Mouse (Mus musculus): ENCODE measurements around the gene Snx33.
"Not testable (repeated sequence)": the region's sequence is repeated elsewhere in the genome, so short reads cannot be mapped to it uniquely, and the experiment has no call there.

Gene Snx33

DNA sequence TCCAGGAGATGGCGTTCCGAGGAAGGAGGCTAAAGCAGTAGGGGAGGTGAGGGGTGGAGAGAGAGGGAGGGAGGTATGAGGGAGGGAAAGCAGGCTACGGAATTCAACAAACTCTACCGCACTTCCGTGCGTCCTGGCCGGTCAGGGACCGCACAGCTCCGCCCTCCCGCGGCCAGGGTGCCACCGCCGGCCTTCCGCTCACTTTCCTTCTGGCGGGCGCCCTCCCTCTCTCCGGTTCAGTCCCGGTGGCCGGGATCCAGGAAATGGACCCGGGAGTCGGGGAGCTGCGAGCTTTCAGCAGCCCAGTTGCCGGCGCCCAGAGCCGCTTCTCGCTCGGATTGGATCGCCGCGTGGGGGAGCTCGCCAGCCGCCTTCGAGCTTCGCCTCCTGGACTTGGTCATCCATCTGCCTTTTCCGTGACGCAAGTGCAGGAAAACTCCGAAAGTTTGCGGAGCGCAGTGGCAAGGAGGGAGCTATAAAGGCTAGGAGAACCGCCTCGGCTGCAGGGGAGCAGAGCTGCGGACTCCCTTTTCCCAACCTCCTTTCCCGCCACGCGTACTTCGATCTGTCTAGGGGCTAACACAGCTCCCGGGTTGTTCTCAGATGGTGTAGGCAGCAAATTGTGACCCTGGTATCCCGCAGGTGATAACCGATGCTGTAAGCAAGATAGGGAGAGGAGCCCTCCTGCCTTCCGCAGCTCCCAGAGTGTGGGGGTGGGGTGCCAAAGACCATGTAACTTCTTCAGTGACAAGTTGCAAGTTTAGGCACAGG lies at the start of gene Snx33:
Snx33 (minus strand) TSS at position 331 of the 771 bp plus-strand sequence.
- DNase-seq (ENCODE audit: inconsistent ontology term): peak; percentile 97

DNA sequence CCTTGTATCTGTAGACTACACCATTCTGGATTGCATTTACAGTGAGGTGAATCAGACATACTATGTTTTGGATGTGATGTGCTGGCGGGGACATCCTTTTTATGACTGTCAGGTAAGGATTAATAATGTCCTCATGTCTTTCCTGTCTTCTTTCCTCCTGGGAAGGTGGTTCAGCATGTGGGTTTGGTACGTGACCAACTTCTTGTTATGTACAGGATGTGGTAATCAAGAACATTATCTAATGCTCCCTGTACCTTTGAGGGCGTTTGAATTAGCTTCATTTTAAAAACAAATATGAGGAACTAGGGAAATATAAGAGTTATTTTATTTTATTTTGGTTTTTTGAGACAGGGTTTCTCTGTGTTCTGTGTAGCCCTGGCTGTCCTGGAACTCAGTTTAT lies 47.0 kb upstream of the Snx33 start:
- DNase-seq (ENCODE audit: inconsistent ontology term): no peak

DNA sequence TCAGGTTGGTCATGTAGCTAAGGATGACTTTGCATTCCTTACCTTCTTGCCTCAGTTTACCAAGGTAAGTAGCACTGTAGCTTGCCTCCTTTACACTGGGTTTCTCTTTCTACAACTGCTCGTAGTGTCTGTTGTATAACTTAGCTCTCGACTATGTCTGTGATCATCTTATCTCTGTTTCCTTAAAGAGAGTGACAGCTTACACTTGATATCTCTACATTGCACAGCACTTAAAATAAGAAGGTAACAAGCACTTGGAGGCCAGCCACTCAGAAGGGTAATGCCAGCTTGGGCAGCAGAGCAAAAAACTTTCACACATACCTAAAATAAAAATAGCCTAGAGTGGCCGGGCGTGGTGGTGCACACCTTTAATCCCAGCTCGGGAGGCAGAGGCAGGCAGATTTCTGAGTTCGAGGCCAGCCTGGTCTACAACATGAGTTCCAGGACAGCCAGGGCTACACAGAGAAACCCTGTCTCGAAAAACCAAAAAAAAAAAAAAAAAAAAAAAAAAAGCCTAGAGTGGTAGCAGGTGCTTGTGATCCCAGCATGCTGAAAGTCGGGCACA lies 45.9 kb upstream of the Snx33 start:
- DNase-seq (ENCODE audit: inconsistent ontology term): no peak

DNA sequence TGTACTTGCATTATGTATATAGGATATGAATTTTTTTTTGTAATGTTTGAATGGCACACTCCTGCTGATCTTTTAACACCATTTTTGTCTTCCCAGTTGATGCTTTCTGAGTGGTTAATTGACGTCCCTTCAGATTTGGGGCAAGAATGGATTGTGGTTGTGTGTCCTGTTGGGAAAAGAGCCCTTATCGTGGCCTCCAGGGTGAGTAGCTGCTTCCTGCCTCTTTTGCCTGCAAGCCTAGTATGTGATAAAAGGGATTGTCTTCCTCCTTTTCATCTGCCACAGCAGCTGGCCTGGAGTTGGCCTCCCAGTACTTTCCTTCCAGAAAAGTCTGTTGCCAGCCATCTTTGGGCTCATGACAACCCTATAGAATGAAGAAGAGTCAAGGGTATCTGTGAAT lies 42.0 kb upstream of the Snx33 start:
- DNase-seq (ENCODE audit: inconsistent ontology term): no peak

DNA sequence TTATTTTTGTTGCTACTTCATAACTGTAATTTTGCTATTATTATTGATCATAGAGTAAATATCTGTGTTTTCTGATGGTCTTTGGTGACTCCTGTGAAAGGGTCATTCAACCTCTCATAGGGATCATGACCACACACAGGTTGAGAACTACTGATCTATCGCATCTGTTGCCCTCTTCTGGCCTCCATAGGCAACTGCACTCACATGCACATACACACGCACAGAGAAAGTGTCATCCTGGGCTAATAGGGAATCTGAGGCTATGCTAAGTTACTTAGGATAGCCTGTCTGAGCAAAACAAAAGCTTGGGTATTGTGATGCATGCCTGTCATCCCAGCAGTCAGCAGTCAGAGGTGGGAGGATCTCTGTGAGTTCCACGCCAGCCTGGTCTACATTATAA lies 33.4 kb upstream of the Snx33 start:
- DNase-seq (ENCODE audit: inconsistent ontology term): no peak

DNA sequence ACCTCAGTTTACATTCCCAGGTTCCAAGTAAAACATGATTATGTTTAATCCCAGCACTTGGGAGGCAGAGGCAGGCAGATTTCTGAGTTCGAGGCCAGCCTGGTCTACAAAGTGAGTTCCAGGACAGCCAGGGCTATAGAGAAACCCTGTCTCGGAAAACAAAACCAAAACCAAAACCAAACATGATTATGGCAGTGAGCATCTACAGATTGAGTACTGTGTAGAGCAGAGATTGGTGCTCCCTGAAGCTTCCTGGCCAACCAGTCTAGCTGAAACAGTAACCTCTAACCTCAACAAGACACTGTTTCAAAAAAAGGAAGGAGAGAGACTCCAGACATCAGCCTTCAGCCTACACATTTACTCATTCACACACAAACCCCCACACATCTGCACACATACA lies 30.5 kb upstream of the Snx33 start:
- DNase-seq (ENCODE audit: inconsistent ontology term): no peak

DNA sequence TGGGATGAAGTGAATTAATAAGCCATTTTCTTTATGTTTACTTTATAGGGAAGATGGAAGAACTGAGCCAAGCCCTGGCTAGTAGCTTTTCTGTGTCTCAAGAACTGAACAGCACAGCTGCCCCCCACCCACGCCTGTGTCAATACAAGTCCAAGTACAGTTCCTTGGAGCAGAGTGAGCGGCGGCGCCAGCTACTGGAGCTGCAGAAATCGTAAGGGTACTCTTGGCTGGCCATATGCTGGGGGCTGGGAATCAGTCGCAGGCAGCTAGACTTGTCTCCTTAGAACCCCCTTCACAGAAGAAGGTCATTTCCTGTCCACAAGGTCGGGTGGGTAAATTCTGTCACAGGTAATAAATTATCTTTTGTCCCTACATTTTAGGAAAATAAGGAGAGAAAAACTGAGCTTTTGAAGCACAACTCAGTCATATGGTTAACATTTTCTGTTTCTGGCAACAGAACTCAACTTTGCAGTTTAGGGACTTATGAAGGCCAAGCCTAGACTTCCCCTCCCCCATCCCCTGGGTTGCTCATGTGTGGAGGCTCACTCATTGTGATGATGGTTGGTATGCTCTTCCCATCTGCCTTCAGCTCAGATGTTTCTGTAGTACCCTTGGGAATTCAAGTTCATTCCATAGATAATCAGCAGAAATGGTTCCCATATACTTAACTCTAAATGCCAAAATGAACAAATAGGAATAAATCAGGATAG lies 28.9 kb upstream of the Snx33 start:
- DNase-seq (ENCODE audit: inconsistent ontology term): no peak

DNA sequence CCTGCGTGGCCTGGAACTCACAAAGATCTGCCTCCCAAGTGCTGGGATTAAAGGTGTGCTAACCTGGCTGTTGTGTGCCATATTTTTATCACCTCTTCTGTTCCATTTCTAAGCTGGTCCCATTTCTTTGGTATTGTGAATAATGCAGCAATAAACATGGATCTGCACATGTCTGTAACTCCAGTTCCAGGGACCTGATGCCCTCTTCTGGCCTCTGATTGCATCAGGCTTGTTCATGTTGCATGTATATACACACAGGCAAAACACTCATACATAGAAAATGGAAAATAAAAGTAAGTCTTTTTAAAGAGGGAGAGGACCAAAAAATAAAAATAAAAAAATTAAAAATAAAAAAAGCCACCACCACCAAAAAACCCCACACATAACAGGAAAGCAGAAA lies 25.4 kb upstream of the Snx33 start:
- no peak for DNase-seq (ENCODE audit: inconsistent ontology term)

DNA sequence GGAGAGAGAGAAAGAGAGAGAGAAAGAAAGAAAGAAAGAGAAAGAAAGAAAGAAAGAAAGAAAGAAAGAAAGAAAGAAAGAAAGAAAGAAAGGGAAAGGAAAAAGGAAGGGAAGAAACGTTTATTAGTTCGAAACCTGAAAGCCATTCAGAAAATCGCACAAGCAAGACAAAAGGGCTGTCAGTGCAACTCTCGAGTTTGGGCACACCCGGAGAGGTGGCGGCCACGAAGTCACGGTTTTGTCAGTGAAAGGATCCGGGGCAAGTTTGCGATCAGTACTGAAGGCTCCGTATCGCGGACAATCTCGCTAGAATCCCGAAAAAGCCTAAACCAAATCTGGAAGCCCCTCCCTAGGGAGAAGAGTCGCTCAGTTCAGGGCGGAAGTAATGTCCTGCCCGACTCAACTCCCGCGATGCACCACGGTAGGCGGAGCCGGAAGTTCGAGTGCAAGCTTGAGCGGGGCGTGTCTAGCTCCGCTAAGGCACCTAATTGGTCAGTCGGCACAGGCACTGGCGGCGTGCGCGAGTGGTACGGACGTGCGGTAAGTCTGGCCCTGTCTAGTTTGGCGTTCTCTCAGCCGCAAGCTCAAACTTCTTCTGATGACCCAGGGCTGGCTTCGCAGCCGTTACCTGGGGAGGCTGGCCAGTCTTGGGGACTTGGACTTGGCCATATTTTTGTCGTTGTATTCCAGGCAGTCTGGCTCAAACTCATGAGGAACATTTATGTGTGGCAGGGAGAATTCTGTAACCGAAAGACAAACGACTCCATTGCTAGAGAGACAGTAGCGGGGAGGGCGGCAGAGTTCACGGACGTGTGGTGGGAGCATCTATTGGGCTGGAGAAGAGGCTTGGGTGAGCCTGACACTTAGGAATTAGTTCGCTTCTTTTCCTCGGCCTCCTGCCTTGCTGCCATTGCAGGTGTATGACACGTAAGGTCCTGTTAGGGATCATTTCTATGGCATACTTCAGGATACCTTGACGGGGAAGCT lies 22.5 kb upstream of the Snx33 start, which contains the start of gene Snupn:
Snupn (plus strand) TSS at position 465 of the 987 bp plus-strand sequence.
- DNase-seq (ENCODE audit: inconsistent ontology term): peak; percentile 95

DNA sequence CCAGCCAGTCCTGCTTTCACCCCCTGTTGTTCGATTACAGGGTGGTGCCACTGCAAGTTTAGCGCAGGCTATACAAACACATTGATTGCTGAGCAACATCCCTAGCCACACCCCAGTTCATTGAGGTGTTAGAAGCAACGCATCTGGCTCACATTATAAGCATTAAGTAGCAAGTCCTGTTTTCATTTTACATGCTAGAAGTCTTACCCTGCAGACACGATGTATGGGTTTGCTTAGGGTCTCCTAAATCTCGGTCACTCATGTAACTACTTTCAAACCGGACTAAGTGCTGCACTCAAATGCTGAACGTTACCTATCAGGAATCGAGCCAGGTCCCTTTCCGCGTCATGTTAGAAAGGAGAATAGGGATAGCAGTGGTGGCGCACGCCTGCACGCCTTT lies 21.6 kb upstream of the Snx33 start:
- DNase-seq (ENCODE audit: inconsistent ontology term): no peak

DNA sequence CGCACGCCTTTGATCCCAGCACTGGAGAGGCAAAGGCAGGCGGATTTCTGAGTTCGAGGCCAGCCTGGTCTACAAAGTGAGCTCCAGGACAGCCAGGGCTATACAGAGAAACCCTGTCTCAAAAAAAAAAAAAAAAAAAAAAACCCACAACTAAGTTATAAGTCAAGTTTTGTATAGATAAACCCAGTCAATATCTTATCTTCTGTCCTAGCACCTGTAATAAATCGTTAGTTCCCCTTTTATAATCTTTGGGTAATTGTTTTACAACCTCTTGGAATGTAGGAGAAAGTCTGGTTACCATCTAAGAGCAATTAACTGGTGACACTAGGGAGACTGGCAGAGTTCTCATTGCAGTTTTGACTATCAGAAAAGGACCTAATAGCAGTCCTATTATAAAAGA lies 20.5 kb upstream of the Snx33 start:
- DNase-seq (ENCODE audit: inconsistent ontology term): not testable (repeated sequence)

DNA sequence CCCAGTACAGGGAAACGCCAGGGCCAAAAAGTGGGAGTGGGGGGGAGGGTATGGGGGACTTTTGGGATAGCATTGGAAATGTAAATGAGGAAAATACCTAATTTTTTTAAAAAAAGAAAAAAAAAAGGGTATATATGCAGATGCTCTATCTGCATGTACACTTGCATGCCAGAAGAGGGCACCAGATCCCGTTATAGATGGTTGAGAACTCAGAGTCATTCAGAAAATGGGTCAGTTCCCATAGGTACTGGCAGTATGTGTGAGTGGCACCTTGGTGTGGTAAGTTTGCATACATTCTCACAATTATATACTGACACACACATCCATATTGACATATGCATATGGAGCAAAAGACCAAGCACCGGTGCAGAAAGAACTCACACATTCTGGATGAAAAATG lies 19.3 kb upstream of the Snx33 start:
- DNase-seq (ENCODE audit: inconsistent ontology term): not testable (repeated sequence)

DNA sequence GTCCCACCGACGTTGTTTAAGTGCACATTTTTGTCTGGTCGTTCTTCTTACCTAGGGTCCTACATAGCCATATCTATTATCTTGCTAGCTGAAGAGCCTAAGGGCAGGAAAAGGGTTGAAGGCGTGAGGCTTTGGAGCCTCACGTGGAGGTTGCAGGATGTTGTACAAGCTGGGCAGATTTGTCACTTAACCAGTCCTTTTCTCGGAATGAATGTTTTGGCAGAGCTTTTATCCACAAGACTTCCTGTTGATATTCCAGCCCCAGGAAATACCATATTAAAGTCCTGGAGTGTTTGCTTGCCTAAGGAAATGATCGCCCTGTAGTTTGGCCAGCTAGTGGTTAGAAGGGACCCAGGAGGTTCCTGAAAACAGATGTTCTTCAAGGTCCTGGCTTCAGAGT lies 10.2 kb upstream of the Snx33 start:
- DNase-seq (ENCODE audit: inconsistent ontology term): peak; percentile 38

DNA sequence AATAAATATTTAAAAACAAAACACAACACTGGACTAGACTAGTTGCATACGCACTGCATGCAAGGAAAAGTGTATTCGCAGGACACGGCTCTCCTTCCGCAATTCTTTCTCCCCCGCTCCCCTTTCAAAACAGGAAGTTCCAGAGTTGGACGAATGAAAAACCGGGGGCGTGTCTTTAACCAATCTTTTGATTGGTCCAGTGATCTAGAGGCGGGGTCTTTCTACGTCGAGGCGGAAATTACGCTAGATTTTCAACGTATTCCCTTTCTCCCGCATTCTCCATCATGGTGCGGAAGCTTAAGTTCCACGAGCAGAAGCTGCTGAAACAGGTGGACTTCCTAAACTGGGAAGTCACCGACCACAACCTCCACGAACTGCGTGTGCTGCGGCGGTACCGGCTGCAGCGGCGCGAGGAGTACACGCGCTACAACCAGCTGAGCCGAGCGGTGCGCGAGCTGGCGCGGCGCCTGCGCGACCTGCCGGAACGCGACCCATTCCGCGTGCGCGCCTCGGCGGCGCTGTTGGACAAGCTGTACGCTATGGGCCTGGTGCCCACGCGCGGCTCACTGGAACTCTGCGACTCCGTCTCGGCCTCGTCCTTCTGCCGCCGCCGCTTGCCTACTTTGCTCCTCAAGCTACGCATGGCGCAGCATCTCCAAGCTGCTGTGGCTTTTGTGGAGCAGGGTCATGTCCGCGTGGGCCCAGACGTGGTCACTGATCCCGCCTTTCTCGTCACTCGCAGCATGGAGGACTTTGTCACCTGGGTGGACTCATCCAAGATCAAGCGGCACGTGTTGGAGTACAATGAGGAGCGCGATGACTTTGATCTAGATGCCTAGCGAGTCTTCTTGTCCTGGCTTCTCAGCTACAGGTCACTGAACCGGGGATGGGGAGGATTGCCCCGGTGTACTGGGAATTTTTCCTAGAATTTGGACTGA lies 9.3 kb upstream of the Snx33 start, which contains the start of gene Imp3:
Imp3 (plus strand) TSS at position 253 of the 938 bp plus-strand sequence.
- DNase-seq (ENCODE audit: inconsistent ontology term): peak; percentile 93

DNA sequence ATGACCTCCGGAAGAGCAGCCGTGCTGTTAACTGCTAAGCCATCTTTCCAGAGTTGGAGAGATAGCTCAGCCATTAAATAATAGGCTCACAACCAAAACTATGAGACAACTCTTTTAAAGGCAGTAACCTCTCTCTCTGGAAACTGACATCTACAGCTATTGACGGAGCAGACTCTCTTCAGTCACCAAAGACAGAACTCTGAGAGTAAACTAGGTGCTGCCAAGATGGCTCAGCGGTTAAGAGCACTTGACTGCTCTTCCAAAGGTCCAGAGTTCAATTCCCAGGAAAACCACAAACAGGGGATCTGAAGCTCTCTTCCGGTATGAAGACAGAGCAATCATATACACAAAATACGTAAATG lies 8.7 kb upstream of the Snx33 start:
- DNase-seq (ENCODE audit: inconsistent ontology term): no peak

DNA sequence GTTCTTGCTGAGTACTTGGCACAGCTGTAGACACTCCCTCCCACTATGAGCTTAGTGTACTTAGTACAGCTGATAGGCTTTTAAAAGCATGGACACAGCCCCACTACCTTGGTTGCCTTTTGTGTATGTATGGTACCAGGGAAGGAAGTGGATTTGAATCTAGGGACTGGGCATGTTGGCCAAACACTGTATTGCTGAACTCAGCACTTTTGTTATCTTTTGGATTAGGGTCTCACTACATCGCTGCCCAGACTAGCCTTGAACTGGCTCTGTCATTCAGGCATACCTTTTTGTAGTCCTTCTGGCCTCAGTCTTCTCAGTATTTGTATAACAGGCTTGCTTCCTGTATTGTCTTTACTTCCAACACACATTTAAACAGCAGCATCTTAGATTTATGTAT lies 2.4 kb upstream of the Snx33 start:
- DNase-seq (ENCODE audit: inconsistent ontology term): no peak

DNA sequence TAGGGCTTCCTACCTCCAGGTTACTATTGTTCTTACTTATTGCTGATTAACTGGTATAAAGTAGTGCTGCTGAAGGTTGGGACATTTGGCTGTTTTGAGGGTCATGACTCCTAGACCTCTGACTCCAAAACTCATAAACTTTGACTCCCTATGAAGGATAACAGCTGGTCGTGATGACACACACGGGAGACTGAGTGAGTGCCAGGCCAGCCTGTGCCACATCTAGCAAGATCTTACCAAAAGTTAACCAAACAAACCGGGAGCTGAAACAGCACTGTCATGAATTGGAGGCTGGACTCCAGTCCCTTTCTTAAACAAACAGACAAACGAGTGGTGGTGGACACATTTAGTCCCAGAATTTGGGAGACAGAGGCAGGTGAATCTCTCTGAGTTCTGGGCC lies 1.3 kb upstream of the Snx33 start:
- no peak for DNase-seq (ENCODE audit: inconsistent ontology term)

DNA sequence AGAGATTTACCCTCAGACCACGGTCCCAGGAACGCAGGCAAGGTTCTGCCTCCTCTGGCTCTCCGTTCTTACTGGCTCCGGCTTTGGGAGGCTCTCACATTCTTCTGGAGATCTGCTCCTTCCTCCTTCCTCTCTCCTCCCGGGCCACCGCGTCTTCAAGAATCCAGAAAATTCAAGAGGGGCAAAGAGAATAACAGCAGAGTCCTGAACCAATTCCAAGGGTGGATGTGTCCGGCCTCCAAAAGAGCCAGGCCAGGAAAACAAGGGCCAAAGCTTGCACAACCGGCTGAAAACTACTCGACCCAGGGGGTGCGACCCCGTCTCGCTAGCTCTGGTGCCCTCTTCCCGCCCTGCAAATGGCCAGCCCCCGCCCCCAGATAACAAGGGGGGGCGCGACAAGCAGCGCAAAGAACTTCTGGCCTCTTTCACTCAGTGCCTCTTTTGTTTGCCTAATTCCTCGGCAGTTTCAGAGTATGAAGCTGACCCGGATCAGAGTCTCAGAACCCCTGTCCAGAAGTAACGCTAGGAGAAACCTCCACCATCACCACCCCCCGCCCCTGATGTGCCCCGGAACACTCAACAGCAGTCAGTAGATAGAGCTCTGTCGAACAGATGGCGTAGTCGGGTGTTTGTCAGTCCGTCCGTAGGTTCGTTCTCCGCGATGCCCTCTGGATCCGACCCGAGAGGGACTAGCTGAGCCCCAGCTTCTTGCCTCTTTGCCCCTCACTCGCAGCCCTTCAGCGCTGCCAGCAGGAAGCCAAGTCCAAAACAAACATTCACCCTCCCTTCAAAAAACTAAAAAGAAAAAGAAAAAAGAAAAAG lies 769 bp downstream of the Snx33 start:
- peak; percentile 79 for DNase-seq (ENCODE audit: inconsistent ontology term)

DNA sequence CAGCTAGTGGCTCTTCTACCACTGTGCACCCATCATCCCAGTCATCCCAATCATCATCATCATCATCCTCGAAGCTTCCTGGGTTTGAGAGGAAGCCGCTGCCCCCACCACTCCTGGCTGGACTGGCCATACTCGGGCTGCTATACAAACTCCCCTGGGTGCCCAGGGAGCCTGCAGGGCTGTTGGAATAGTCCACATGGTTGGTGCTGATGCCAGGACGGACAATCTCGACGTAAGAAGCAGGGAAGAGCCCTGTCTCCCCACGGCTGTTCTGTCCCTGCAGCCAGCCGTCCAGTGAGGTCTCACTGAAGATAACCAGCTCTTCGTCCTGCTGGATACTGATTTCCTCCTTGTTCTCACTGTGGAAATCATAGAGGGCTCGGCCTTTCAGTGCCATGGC lies 1.8 kb downstream of the Snx33 start:
- no peak for DNase-seq (ENCODE audit: inconsistent ontology term)

DNA sequence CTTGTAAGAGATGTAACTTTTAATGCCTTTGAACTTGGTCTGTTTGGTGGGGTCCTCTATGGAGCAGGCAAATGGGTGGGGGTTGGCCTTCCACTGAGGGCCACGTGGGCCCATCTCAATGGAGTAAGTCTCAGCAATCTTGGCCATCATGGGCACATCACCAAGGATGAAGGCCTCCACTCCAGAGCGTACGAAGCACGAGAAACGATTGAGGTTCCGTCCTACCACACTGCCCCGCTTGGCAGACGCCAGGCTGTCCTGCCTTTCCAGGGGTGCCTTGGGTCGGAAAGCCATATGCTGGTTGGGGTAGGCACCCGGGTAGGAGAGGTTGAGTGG lies 2.2 kb downstream of the Snx33 start:
- DNase-seq (ENCODE audit: inconsistent ontology term): no peak
